Mouse (Mus musculus) spleen, adult 2 months (tissue): ENCODE results near the gene Nbea.

Experiments used
- CTCF ChIP-seq: fragments of 200-500 bp; IDR thresholded peaks from 2 replicates; pipeline ENCODE4 v1.5.1; 2011; ENCODE audit warnings: mild to moderate bottlenecking, inconsistent platforms; ENCODE audit not compliant: insufficient read depth, insufficient read length, insufficient replicate concordance; ENCODE audit errors: extremely low read depth
- POLR2A ChIP-seq: fragments of 200-500 bp; IDR thresholded peaks from 2 replicates; pipeline ENCODE4 v1.6.1; 2011; ENCODE audit warnings: low read depth, low read length, inconsistent platforms

GRCm38 (mm10) chr3:55664713-55665112, 518.8 kb downstream of the Nbea start:
- TF ChIP-seq CTCF: no peak
- TF ChIP-seq POLR2A: no peak
